Mouse (Mus musculus): ENCODE data around the gene Sugp1.

DNA sequence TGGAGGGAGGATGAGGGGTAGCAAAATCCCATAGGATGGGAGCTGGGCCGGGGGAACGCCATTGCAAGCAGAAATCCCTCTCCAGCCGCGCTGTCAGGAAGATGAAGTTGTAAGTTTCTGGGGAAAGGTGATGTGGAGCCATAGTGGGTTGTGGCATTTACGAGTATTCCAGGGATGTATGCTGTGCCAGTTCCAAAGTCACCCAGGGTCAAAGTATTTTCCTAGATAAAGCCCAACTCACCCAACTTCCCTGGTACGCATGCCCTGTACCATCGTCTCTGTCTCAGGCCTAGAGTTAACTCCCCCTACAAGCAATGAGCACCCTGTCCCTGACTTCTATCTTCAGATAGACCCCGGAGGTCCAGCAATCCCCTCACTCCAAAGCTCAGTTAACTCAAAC, 30.5 kb downstream of the Sugp1 start:
- TF ChIP-seq POLR2A (IDR thresholded peaks at IDR 0.05; ENCODE audit: borderline replicate concordance, extremely low read depth, insufficient read depth, insufficient read length, poor library complexity, severe bottlenecking) (no peak), CTCF (IDR thresholded peaks at IDR 0.05; ENCODE audit: borderline replicate concordance, extremely low read depth, insufficient read depth, insufficient read length) (no peak)

Data from brain, embryonic 14.5 days (tissue).